Mouse (Mus musculus): ENCODE results near the gene Gadl1. TPM values are rescaled to one million over a fixed set of nuclear protein-coding genes. Genes with fewer than 3 reads are reported as not detected.

The Gadl1 gene
- polyA plus RNA-seq, 1 experiment from 2014 or later, result 0.30 TPM

DNA sequence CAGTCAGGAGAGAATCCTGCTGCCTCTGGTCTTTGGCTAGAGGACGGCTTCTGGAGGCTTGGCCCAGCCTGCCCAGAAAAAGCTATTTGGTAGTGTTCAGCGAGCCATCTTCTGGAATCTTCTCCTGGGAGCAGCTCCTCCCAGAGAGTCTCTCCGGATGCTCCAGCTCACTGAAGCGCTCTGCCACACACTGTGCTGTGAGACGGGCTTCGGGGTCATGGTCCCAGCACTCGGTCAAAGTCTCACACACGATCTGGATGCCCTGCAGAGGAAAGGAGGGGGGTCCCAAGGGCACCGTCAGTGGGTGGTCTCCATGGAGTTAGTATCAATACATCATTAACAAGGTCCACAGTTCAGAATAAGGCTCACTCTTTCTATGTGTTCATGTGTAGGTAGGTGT is 181.0 kb downstream of the Gadl1 start:
- ATAC-seq, result no peak
- H3K27ac ChIP-seq (ENCODE audit: low read depth, low read length), result no peak overlapping the region
- H3K27me3 ChIP-seq (replicated peaks; ENCODE audit: control insufficient read depth, insufficient read depth, low read length), result no peaks in the 10 kb centered on the region
- no peaks in the 10 kb centered on the region for H3K9me3 ChIP-seq (ENCODE audit: control insufficient read depth)
- no peaks in the 10 kb centered on the region for H3K4me1 ChIP-seq (replicated peaks; ENCODE audit: control insufficient read depth, insufficient read depth, low read length)
- WGBS, result 91% methylated on average over 9 of the region's 9 CpGs
- H3K36me3 ChIP-seq (ENCODE audit: control insufficient read depth, insufficient read depth), result peaks cover 46% of the 10 kb centered on the region
- H3K4me3 ChIP-seq (ENCODE audit: low read depth, low read length), result no peak overlapping the region
- H3K4me2 ChIP-seq (replicated peaks; ENCODE audit: low read depth), result no peak overlapping the region
- no peak overlapping the region for H3K9ac ChIP-seq (ENCODE audit: low read depth, low read length)
- no peak for TF ChIP-seq CTCF (IDR thresholded peaks at IDR 0.05; ENCODE audit: low read depth)

DNA sequence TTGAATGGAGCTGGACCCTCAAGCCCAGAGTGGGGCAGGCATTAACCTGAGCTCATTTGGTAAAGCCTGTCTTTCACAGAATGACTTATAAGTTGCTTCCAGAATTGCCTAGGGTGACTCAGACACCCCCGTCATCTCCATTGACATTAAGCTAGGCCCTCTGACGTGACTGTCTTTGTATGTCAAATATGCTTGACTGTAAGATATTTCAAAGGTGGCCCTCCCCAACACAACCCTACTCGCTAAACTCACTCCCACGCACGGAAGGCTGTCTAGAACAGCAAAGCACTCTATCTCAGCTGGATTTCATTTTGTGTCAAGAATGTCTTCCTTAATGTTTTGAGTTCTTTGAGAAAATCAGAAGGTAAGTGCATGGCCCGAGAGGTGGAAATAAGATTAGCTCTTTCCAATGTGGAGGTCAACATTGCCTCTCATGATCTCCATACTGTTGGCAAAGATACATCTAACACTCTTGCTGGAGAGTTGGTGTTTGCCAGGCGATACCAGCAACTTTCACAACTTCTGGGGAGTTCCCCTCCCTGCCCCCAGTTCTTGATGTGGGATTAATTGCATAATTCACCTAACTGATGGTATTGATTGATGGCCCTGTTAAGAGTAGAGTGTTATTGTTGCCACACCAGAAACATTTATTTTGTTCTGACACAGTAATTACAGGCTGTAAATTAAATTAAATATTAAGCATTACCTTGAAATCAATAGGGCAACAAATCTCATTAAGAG is 182.0 kb downstream of the Gadl1 start:
- H3K9me3 ChIP-seq (ENCODE audit: control insufficient read depth), result no peaks in the 10 kb centered on the region
- no peaks in the 10 kb centered on the region for H3K27me3 ChIP-seq (replicated peaks; ENCODE audit: control insufficient read depth, insufficient read depth, low read length)
- H3K36me3 ChIP-seq (ENCODE audit: control insufficient read depth, insufficient read depth), result peaks cover 50% of the 10 kb centered on the region
- H3K4me1 ChIP-seq (replicated peaks; ENCODE audit: control insufficient read depth, insufficient read depth, low read length), result no peaks in the 10 kb centered on the region
- no peak overlapping the region for H3K9ac ChIP-seq (ENCODE audit: low read depth, low read length)
- H3K4me2 ChIP-seq (replicated peaks; ENCODE audit: low read depth), result no peak overlapping the region
- 91% methylated on average over 7 of the region's 7 CpGs for WGBS
- H3K27ac ChIP-seq (ENCODE audit: low read depth, low read length), result no peak overlapping the region
- no peak for TF ChIP-seq CTCF (IDR thresholded peaks at IDR 0.05; ENCODE audit: low read depth)
- no peak overlapping the region for H3K4me3 ChIP-seq (ENCODE audit: low read depth, low read length)
- no peak for ATAC-seq

DNA sequence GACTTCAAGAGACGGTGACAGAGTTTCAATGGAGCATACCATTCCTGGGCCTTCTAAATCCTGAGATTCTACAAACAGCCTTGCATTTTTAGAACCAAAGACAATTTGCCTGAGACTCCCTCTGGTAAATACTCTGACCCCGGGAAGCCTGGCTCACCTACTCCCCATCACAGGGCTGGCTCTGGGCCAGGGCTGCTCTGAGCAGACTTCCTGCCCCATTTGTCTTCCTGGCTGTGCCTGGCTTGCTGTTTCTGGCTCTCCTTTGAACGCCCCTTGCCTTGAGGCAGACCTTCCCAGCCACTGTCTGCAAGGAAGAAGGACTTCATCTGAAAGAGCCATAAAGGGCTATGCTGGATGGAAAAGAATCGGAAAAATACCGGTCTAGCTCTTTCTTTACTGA is 182.7 kb downstream of the Gadl1 start:
- ATAC-seq, result no peak
- no peak overlapping the region for H3K4me3 ChIP-seq (ENCODE audit: low read depth, low read length)
- H3K27me3 ChIP-seq (replicated peaks; ENCODE audit: control insufficient read depth, insufficient read depth, low read length), result no peaks in the 10 kb centered on the region
- H3K27ac ChIP-seq (ENCODE audit: low read depth, low read length), result no peak overlapping the region
- no peak overlapping the region for H3K9ac ChIP-seq (ENCODE audit: low read depth, low read length)
- H3K36me3 ChIP-seq (ENCODE audit: control insufficient read depth, insufficient read depth), result peaks cover 57% of the 10 kb centered on the region
- H3K9me3 ChIP-seq (ENCODE audit: control insufficient read depth), result no peaks in the 10 kb centered on the region
- H3K4me2 ChIP-seq (replicated peaks; ENCODE audit: low read depth), result no peak overlapping the region
- WGBS, result 50% methylated on average over 5 of the region's 5 CpGs
- H3K4me1 ChIP-seq (replicated peaks; ENCODE audit: control insufficient read depth, insufficient read depth, low read length), result no peaks in the 10 kb centered on the region
- no peak for TF ChIP-seq CTCF (IDR thresholded peaks at IDR 0.05; ENCODE audit: low read depth)

DNA sequence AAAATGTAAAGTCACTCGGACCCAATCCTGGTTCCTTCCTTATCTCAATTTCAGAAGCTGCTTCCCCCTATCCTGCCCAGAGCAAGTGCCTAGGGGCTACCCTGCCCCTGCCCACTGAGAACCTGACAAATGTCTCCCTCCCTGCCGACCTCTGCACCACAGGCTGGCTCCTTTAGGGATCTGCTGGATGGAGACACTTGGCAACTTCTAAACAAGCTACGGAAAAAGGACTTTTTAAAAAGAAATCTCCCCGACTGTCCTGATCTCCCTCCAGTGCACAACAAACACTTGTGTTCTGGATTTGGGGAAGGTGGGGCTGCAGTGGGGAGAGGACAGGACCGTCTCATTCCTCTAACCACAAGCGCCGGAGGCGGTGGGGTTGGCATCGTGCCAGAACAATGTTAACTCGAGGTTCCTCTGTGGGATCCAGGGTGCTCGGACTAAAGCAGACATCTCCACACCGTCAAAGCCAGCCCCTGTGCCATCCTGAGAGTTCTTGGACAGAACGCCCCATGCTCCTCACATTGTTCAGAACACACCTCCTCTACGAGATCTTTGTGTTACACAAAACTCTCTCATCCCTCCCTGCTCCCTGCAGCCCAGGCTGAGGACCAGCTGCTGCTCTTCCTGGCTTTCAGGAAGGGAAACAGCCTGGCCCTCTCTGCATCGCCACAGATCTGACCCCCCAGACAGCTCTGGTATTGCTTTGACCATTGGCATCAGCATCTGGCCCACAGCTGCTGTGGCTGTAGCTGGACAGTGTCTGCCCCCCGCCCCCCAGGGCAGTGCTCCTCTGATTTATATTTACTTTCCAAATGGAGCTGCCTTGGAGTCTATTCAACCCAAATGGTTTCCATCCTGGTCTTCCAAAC is 189.7 kb downstream of the Gadl1 start:
- no peak overlapping the region for H3K9ac ChIP-seq (ENCODE audit: low read depth, low read length)

DNA sequence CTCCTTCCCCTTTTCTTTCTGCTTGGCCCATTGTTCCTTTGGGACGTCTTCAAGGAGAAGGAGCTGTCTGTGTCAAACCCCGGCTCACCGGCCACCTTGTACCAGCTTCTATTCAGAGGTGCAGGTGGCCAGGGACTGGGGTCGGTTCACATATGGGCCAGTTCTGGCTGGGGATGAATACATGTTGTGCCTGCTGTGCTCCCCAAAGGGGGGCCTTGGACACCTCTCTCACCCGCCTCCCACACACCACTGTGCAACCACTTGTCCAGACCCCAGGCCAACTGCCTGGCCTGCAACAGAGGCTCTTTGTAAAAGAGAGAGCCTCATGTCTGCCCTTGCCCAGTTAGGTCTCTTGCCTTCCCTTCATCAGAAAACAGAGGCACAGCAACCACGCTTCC is 190.3 kb downstream of the Gadl1 start:
- no peak overlapping the region for H3K9ac ChIP-seq (ENCODE audit: low read depth, low read length)
- TF ChIP-seq CTCF (IDR thresholded peaks at IDR 0.05; ENCODE audit: low read depth), result no peak
- H3K36me3 ChIP-seq (ENCODE audit: control insufficient read depth, insufficient read depth), result peaks cover 49% of the 10 kb centered on the region
- no peak overlapping the region for H3K4me2 ChIP-seq (replicated peaks; ENCODE audit: low read depth)
- no peak overlapping the region for H3K4me3 ChIP-seq (ENCODE audit: low read depth, low read length)
- no peaks in the 10 kb centered on the region for H3K4me1 ChIP-seq (replicated peaks; ENCODE audit: control insufficient read depth, insufficient read depth, low read length)
- no peaks in the 10 kb centered on the region for H3K27me3 ChIP-seq (replicated peaks; ENCODE audit: control insufficient read depth, insufficient read depth, low read length)
- ATAC-seq, result no peak
- H3K27ac ChIP-seq (ENCODE audit: low read depth, low read length), result no peak overlapping the region
- no peaks in the 10 kb centered on the region for H3K9me3 ChIP-seq (ENCODE audit: control insufficient read depth)
- WGBS, result 77% methylated on average over 6 of the region's 6 CpGs

More for the DNA sequence above, 189.7 kb downstream of the Gadl1 start:
- Histone ChIP-seq H3K27me3 (replicated peaks; ENCODE audit: control insufficient read depth, insufficient read depth, low read length) (no peaks in the 10 kb centered on the region), H3K4me1 (replicated peaks; ENCODE audit: control insufficient read depth, insufficient read depth, low read length) (no peaks in the 10 kb centered on the region), H3K9me3 (ENCODE audit: control insufficient read depth) (no peaks in the 10 kb centered on the region), H3K36me3 (ENCODE audit: control insufficient read depth, insufficient read depth) (peaks cover 47% of the 10 kb centered on the region), H3K4me2 (replicated peaks; ENCODE audit: low read depth) (no peak overlapping the region), H3K27ac (ENCODE audit: low read depth, low read length) (no peak overlapping the region; the same call in 1 of the 2 replicates), H3K4me3 (ENCODE audit: low read depth, low read length) (no peak overlapping the region)
- no peak for ATAC-seq
- 57% methylated on average over 16 of the region's 16 CpGs for WGBS
- no peak for TF ChIP-seq CTCF (IDR thresholded peaks at IDR 0.05; ENCODE audit: low read depth)

DNA sequence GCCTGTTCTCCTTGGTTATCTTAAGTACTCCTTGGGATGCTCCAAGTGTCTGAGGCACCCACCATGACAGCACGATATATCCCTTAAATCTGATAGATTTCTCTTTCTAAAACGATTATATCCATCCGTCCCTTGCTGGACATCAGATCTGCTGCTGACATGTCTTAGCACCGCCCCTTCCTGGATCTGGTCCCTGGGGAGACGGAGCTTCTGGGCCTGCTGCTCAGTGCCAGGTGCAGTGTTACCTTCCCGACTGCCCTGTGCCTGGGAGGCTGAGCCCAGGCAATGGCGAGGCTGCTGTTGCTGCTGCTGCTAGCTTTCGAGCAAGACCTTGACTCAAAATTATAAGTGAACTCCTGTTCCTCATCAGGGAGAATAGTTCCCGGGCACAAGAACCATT is 190.8 kb downstream of the Gadl1 start:
- WGBS, result 75% methylated on average over 9 of the region's 9 CpGs
- no peaks in the 10 kb centered on the region for H3K4me1 ChIP-seq (replicated peaks; ENCODE audit: control insufficient read depth, insufficient read depth, low read length)
- TF ChIP-seq CTCF (IDR thresholded peaks at IDR 0.05; ENCODE audit: low read depth), result no peak
- no peaks in the 10 kb centered on the region for H3K27me3 ChIP-seq (replicated peaks; ENCODE audit: control insufficient read depth, insufficient read depth, low read length)
- no peak overlapping the region for H3K27ac ChIP-seq (ENCODE audit: low read depth, low read length)
- no peak for ATAC-seq
- no peak overlapping the region for H3K4me2 ChIP-seq (replicated peaks; ENCODE audit: low read depth)
- H3K36me3 ChIP-seq (ENCODE audit: control insufficient read depth, insufficient read depth), result peaks cover 53% of the 10 kb centered on the region
- H3K4me3 ChIP-seq (ENCODE audit: low read depth, low read length), result no peak overlapping the region
- H3K9me3 ChIP-seq (ENCODE audit: control insufficient read depth), result no peaks in the 10 kb centered on the region
- no peak overlapping the region for H3K9ac ChIP-seq (ENCODE audit: low read depth, low read length)

All from intestine, postnatal 0 days (tissue).